Mouse (Mus musculus) C2C12 (cell line): ENCODE measurements around the gene Lrrc8d.

Experiments
- CEBPB ChIP-seq: IDR thresholded peaks from one replicate; pipeline ENCODE4 v1.6.1; 2011; ENCODE audit warnings: low read depth, mild to moderate bottlenecking, control low read depth, moderate library complexity
- CTCF ChIP-seq: IDR thresholded peaks from one replicate; pipeline ENCODE4 v1.5.1; 2011; ENCODE audit not compliant: control insufficient read depth, insufficient read depth, insufficient read length
- FOSL1 ChIP-seq: IDR thresholded peaks from one replicate; pipeline ENCODE4 v1.8.0; 2011; ENCODE audit warnings: mild to moderate bottlenecking, low read length; ENCODE audit not compliant: poor library complexity, insufficient read depth, severe bottlenecking
- MAX ChIP-seq: IDR thresholded peaks from one replicate; pipeline ENCODE4 v1.6.1; 2011; ENCODE audit warnings: mild to moderate bottlenecking, control low read depth
- MYOD1 ChIP-seq: IDR thresholded peaks from one replicate; pipeline ENCODE4 v1.6.1; 2011; ENCODE audit warnings: low read depth; ENCODE audit not compliant: control insufficient read depth, insufficient read length
- MYOG ChIP-seq: IDR thresholded peaks from one replicate; pipeline ENCODE4 v1.6.1; 2011; ENCODE audit not compliant: control insufficient read depth, insufficient read length; ENCODE audit errors: extremely low read depth
- USF1 ChIP-seq: IDR thresholded peaks from one replicate; pipeline ENCODE4 v1.6.1; 2011; ENCODE audit warnings: low read depth, mild to moderate bottlenecking, control low read depth, moderate library complexity

DNA sequence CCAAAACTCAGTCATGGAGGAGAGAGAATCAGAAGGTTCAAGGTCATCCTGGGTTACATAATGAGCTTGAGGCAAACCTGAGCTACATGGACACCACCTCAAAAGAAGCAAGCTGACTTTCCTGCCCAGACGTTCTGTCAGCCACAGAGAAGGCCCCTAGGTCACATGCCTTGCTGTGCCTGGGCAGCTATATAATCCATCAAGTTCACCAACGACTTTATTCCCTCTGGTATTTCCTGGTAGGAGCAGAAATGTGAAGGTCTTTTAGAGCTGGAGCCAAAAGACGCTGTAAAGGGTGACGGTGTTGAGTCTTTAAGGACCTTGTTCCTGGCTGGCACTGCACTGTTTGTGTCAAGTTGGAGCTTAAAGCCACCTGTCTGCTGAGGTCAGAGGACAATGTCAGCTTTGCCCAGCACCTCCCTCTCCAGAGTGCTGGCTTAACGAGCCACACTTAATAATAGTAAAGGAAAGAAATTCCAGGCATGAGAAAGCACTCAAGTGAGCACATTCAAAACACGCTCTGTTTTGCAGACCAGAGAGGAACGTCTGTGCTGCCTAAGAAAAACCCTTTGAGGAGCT is 129.3 kb downstream of the Lrrc8d start:
- no peak for TF ChIP-seq CTCF
- no peak for TF ChIP-seq USF1
- no peak for TF ChIP-seq MAX
- TF ChIP-seq MYOG, result no peak
- TF ChIP-seq CEBPB, result no peak
- TF ChIP-seq FOSL1, result no peak
- no peak for TF ChIP-seq MYOD1
